Mouse (Mus musculus): ENCODE measurements around the gene Fgf23. TPM values are rescaled to one million over a fixed set of nuclear protein-coding genes. Genes with fewer than 3 reads are reported as not detected.

Gene Fgf23
- polyA plus RNA-seq, 1 experiment = 0.34 TPM

DNA sequence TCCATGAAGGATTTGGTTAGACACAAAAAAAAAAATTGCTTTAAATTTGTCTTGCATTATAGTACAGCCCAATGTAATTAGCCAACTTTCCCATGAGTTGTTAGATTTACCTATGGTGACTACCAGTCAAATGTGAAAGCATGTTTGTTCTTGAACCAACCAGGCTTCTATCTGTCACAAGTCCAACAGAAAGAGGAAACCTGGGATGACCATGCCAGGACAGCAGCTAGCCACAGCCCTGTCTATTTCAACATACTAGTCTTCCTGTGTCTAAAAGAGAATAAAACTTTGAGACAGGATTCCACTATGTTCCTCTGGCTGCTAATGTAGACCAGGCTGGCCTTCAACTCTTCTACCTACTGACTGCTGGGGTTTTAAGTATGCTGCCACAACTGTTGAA is 34.7 kb downstream of the Fgf23 start:
- Histone ChIP-seq H3K36me3 (ENCODE audit: control insufficient read depth, insufficient read depth, low read length) (no peaks in the 10 kb centered on the region), H3K27me3 (ENCODE audit: control insufficient read depth, insufficient read depth, low read length) (no peaks in the 10 kb centered on the region), H3K4me3 (ENCODE audit: control insufficient read depth, insufficient read depth, low read length) (no peak overlapping the region), H3K4me1 (replicated peaks; ENCODE audit: control insufficient read depth, insufficient read depth, low read length) (peaks cover 10% of the 10 kb centered on the region; the same call in 1 of the 2 replicates), H3K27ac (ENCODE audit: control insufficient read depth, insufficient read depth, low read length) (no peak overlapping the region)
- TF ChIP-seq POLR2A (IDR thresholded peaks at IDR 0.05; ENCODE audit: control insufficient read depth, extremely low read depth, insufficient read depth, low read length, poor library complexity) = no peak
- no peak for TF ChIP-seq CTCF (IDR thresholded peaks at IDR 0.05; ENCODE audit: borderline replicate concordance, control insufficient read depth, extremely low read depth, insufficient read depth, low read length, poor library complexity)
- DNase-seq = no peak

GRCm38 (mm10) chr6:127108368-127109060 is 35.8 kb downstream of the Fgf23 start:
- Histone ChIP-seq H3K27me3 (ENCODE audit: control insufficient read depth, insufficient read depth, low read length) (no peaks in the 10 kb centered on the region), H3K4me1 (replicated peaks; ENCODE audit: control insufficient read depth, insufficient read depth, low read length) (peaks cover 10% of the 10 kb centered on the region; the same call in 1 of the 2 replicates), H3K4me3 (ENCODE audit: control insufficient read depth, insufficient read depth, low read length) (no peak overlapping the region), H3K27ac (ENCODE audit: control insufficient read depth, insufficient read depth, low read length) (no peak overlapping the region), H3K36me3 (ENCODE audit: control insufficient read depth, insufficient read depth, low read length) (no peaks in the 10 kb centered on the region)
- 48% methylated on average over 20 of the region's 20 CpGs for WGBS
- no peak for DNase-seq
- TF ChIP-seq CTCF (IDR thresholded peaks at IDR 0.05; ENCODE audit: borderline replicate concordance, control insufficient read depth, extremely low read depth, insufficient read depth, low read length, poor library complexity) = no peak
- no peak for TF ChIP-seq POLR2A (IDR thresholded peaks at IDR 0.05; ENCODE audit: control insufficient read depth, extremely low read depth, insufficient read depth, low read length, poor library complexity)

GRCm38 (mm10) chr6:127109402-127109930 is 36.8 kb downstream of the Fgf23 start, which contains the start of gene Tigar:
Tigar (minus strand) TSS chr6:127109557.
- WGBS = 0% methylated on average over 37 of the region's 37 CpGs
- Histone ChIP-seq H3K4me1 (replicated peaks; ENCODE audit: control insufficient read depth, insufficient read depth, low read length) (peaks cover 10% of the 10 kb centered on the region; the same call in 1 of the 2 replicates), H3K27ac (ENCODE audit: control insufficient read depth, insufficient read depth, low read length) (no peak within 1 kb of the TSS), H3K4me3 (ENCODE audit: control insufficient read depth, insufficient read depth, low read length) (peak within 1 kb of the TSS; percentile 45), H3K36me3 (ENCODE audit: control insufficient read depth, insufficient read depth, low read length) (no peaks in the 10 kb centered on the region), H3K27me3 (ENCODE audit: control insufficient read depth, insufficient read depth, low read length) (no peaks in the 10 kb centered on the region)
- peak; percentile 93 for DNase-seq
- TF ChIP-seq POLR2A (IDR thresholded peaks at IDR 0.05; ENCODE audit: control insufficient read depth, extremely low read depth, insufficient read depth, low read length, poor library complexity) (peak; percentile 85), CTCF (IDR thresholded peaks at IDR 0.05; ENCODE audit: borderline replicate concordance, control insufficient read depth, extremely low read depth, insufficient read depth, low read length, poor library complexity) (0 out of 2 replicates have a peak, but pooled peaks have one; percentile 43)

GRCm38 (mm10) chr6:127114753-127115456 is 42.2 kb downstream of the Fgf23 start:
- 83% methylated on average over 23 of the region's 23 CpGs for WGBS
- DNase-seq = no peak
- Histone ChIP-seq H3K4me3 (ENCODE audit: control insufficient read depth, insufficient read depth, low read length) (no peak overlapping the region), H3K27me3 (ENCODE audit: control insufficient read depth, insufficient read depth, low read length) (no peaks in the 10 kb centered on the region), H3K36me3 (ENCODE audit: control insufficient read depth, insufficient read depth, low read length) (no peaks in the 10 kb centered on the region), H3K4me1 (replicated peaks; ENCODE audit: control insufficient read depth, insufficient read depth, low read length) (no peaks in the 10 kb centered on the region), H3K27ac (ENCODE audit: control insufficient read depth, insufficient read depth, low read length) (no peak overlapping the region)
- TF ChIP-seq POLR2A (IDR thresholded peaks at IDR 0.05; ENCODE audit: control insufficient read depth, extremely low read depth, insufficient read depth, low read length, poor library complexity) = no peak
- TF ChIP-seq CTCF (IDR thresholded peaks at IDR 0.05; ENCODE audit: borderline replicate concordance, control insufficient read depth, extremely low read depth, insufficient read depth, low read length, poor library complexity) = no peak

DNA sequence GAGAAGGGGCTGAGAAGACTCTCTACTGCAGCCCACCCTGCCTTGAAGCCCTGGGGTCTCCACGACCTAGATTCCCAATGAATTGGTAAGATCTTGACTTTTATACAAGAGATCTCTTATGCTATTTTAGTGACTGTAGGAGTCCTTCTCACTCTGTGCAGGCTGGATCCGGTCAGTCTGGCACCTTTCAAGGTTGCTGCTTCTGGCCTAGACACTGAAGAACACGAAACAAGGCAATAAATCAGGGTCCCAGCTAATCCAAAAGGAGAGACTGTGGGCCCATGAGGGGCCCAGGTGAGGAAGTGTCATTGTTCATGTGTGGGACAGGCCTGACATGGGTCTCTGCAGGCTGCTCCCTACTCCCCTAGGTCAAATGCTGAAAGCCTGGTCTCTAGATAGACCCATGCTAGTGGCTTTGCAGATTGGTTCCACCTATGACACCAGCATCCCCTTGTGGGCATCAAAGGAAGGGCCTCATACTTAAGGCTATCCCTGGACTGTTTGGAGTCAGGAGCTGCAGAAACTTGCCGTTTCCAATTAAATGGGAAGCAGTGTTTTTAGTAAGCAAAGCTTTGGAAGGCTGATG is 49.6 kb downstream of the Fgf23 start:
- no peak for DNase-seq
- no peaks in the 10 kb centered on the region for H3K27me3 ChIP-seq (ENCODE audit: control insufficient read depth, insufficient read depth, low read length)
- no peaks in the 10 kb centered on the region for H3K36me3 ChIP-seq (ENCODE audit: control insufficient read depth, insufficient read depth, low read length)
- no peak overlapping the region for H3K27ac ChIP-seq (ENCODE audit: control insufficient read depth, insufficient read depth, low read length)
- H3K4me3 ChIP-seq (ENCODE audit: control insufficient read depth, insufficient read depth, low read length) = no peak overlapping the region
- WGBS = 81% methylated on average over 4 of the region's 4 CpGs
- no peaks in the 10 kb centered on the region for H3K4me1 ChIP-seq (replicated peaks; ENCODE audit: control insufficient read depth, insufficient read depth, low read length)
- TF ChIP-seq POLR2A (IDR thresholded peaks at IDR 0.05; ENCODE audit: control insufficient read depth, extremely low read depth, insufficient read depth, low read length, poor library complexity) (no peak), CTCF (IDR thresholded peaks at IDR 0.05; ENCODE audit: borderline replicate concordance, control insufficient read depth, extremely low read depth, insufficient read depth, low read length, poor library complexity) (no peak)

- Histone ChIP-seq H3K27ac (ENCODE audit: control insufficient read depth, insufficient read depth, low read length) (no peak overlapping the region), H3K27me3 (ENCODE audit: control insufficient read depth, insufficient read depth, low read length) (no peaks in the 10 kb centered on the region), H3K4me1 (replicated peaks; ENCODE audit: control insufficient read depth, insufficient read depth, low read length) (no peaks in the 10 kb centered on the region), H3K4me3 (ENCODE audit: control insufficient read depth, insufficient read depth, low read length) (no peak overlapping the region), H3K36me3 (ENCODE audit: control insufficient read depth, insufficient read depth, low read length) (no peaks in the 10 kb centered on the region)
- WGBS = 88% methylated on average over 5 of the region's 5 CpGs
- no peak for DNase-seq
- no peak for TF ChIP-seq POLR2A (IDR thresholded peaks at IDR 0.05; ENCODE audit: control insufficient read depth, extremely low read depth, insufficient read depth, low read length, poor library complexity)
- no peak for TF ChIP-seq CTCF (IDR thresholded peaks at IDR 0.05; ENCODE audit: borderline replicate concordance, control insufficient read depth, extremely low read depth, insufficient read depth, low read length, poor library complexity)
Observed at GRCm38 (mm10) chr6:127122996-127123395, 50.3 kb downstream of the Fgf23 start.

Measured in thymus, adult 2 months (tissue).